Mouse (Mus musculus): ENCODE data around the gene Ccdc32.
"Not testable (repeated sequence)": the region's sequence is repeated elsewhere in the genome, so short reads cannot be mapped to it uniquely, and the experiment has no call there.

Gene Ccdc32

GRCm38 (mm10) chr2:119028941-119029551 is at the start of gene Ccdc32:
Gene Ccdc32, minus strand, starts transcription at chr2:119029393.
- peak; percentile 91 for DNase-seq (ENCODE audit: low spot score in 2 of 2)

DNA sequence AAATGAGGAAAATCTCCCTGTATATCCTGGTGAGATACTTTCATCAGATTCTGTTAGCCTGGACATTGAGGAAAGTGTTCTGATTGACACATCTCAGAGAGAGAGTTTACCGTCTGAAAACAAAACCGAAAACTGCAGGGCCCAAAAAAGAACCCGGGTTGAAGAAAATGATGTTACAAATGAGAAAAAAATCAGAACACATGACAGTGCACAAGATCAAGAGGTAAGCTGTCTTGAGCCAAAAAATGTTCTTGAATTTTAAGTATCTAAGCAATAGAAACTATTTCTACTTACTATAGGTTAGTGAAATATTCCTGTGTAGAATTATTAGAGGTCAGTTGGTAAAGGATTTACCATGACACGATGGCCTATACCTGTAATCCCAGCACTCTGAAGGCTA is 43.2 kb upstream of the Ccdc32 start:
- no peak for DNase-seq (ENCODE audit: low spot score in 2 of 2)

GRCm38 (mm10) chr2:119060139-119060538 is 30.9 kb upstream of the Ccdc32 start:
- no peak for DNase-seq (ENCODE audit: low spot score in 2 of 2)

DNA sequence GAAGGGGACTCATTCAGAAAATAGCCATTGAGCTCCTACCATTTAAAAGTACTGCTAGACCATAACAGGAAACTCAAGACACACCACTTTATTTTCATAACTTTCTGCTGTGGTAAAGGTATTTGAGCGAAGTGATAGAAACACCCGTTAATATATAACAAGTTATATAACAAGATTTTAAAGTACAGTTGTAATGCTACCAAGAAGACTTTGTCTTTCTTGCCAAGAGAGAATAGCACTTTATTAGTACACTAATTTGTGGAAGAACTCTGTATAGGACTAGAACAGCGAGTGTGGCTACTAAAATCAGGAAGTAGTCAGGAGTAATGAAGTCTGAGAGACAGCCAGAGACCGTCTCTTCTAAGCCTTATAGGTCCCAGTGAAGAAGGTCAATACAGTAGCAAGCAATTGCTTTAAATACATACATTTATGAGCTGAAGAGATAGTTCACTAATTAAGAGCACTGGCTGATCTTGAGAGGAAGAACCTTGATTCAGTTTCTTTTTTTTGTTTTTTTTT is 21.0 kb upstream of the Ccdc32 start:
- no peak for DNase-seq (ENCODE audit: low spot score in 2 of 2)

DNA sequence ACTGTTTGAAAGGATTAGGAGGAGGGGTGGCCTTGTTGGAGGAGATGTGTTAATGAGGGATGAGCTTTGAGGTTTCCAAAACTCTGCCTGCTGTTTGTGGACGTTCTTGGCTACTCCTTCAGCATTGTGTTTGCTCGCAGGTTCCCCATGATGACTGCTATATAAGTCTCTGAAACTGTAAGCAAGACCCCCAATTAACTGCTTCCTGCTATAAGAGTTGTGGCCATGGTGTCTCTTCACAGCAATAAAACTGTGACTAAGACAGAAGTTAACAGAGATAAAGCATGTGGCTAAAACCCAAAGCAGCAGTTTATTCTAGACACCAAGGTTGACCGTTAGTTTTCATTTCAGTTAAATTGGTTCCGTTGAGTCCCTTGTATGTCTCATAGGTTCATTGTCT is 18.7 kb upstream of the Ccdc32 start:
- no peak for DNase-seq (ENCODE audit: low spot score in 2 of 2)

- peak; percentile 90 to 97 for DNase-seq (ENCODE audit: low spot score in 2 of 2)
Observed at GRCm38 (mm10) chr2:119046649-119047611, 17.7 kb upstream of the Ccdc32 start, which contains the start of gene Knl1. Gene Knl1, plus strand, starts transcription at chr2:119047119.

DNA sequence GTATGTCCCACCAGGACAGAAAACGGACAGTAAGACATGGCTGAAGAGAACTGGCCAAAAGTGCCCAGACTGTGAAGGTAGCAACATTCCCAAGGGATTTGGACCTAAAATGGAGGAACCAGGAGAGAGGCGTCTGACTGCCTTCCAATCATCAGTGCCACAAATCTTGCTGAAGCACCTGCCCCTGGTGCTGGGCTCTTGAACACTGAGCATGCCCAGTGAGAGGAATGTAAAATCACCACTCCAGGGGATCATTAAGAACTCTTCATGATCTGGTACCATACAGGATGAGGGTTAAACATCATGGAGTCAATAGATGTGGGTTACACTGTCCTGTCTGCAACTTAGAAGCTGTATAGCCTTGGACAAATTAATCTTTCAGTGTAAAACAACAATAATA is 16.0 kb upstream of the Ccdc32 start:
- no peak for DNase-seq (ENCODE audit: low spot score in 2 of 2)

DNA sequence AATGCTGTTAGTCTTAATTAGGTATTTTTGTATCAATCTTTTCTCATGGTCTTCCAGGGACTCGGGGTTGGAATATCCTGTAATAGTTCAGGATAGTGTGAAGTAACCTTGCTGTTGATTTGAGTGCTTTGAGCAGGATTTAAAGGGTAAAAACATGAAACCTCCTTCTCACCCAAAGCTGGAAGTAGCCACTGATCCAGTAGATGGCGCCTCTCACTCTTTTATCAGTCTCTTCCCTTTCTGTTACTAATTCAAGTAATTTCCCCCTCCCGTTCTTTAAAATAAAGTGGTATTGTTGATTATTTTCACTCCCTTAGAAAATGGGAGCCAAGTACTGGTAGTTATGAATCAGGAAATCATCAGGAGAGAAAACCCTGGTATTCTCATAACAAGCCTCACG is 11.7 kb upstream of the Ccdc32 start:
- no peak for DNase-seq (ENCODE audit: low spot score in 2 of 2)

GRCm38 (mm10) chr2:119035397-119035745 is 6.2 kb upstream of the Ccdc32 start:
- DNase-seq (ENCODE audit: low spot score in 2 of 2), result no peak

DNA sequence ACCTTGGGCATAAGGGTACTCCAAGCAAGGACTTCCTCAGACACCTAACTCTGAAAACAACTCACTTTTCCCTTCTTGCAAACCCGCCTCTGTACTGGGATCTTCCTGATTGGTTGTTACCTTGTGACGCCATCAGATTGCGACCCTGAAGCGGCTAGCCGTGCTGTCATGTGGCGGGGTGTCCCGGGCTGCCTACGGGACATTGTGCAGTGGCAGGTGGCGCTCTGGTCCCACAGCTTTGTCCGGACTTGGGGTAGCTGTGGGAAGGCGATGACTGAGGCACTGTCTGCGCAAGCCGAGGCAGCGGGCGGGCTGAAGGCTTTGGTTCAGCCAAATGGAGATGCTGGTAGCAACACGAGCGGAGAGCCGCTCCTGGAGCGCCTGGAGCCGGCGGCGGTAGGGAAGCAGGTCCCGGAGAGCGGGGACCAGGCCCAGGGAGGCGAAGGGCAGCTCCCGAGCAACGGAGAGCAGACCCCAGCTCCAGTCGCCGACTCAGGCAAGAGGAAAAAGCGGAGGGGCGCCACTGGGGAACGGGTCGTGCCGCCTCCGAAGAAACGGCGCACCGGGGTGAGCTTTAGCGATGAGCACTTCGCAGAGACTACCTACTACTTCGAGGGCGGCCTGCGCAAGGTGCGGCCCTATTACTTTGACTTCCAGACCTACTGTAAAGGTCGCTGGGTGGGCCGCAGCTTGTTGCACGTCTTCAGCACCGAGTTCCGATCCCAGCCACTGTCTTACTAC is 5.6 kb upstream of the Ccdc32 start, which contains the start of gene Rpusd2:
Rpusd2 (plus strand) TSS at position 135 of the 741 bp plus-strand sequence.
- DNase-seq (ENCODE audit: low spot score in 2 of 2), result peak; percentile 81 to 92

- DNase-seq (ENCODE audit: low spot score in 2 of 2), result no peak
Observed at GRCm38 (mm10) chr2:119032191-119032590, 3.0 kb upstream of the Ccdc32 start.

GRCm38 (mm10) chr2:119026951-119027350 is 2.2 kb downstream of the Ccdc32 start:
- no peak for DNase-seq (ENCODE audit: low spot score in 2 of 2)

DNA sequence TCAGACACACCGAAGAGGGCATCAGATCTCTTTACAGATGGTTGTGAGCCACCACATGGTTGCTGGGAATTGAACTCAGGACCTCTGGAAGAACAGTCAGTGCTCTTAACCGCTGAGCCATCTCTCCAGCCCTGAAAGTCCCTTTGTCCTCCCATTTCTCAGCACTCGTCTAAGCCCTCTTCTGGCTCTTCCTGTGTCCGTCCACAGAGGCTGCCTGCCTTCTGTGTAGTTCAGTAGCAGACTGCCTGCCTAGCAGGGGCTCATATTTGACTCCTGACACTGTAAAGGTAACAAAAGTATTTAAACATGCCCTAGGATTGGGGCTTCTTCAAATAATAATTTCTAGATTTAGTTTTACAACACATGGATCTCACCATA is 4.0 kb downstream of the Ccdc32 start:
- no peak for DNase-seq (ENCODE audit: low spot score in 2 of 2)

- no peak for DNase-seq (ENCODE audit: low spot score in 2 of 2)
Observed at GRCm38 (mm10) chr2:119024536-119025238, 4.5 kb downstream of the Ccdc32 start.

DNA sequence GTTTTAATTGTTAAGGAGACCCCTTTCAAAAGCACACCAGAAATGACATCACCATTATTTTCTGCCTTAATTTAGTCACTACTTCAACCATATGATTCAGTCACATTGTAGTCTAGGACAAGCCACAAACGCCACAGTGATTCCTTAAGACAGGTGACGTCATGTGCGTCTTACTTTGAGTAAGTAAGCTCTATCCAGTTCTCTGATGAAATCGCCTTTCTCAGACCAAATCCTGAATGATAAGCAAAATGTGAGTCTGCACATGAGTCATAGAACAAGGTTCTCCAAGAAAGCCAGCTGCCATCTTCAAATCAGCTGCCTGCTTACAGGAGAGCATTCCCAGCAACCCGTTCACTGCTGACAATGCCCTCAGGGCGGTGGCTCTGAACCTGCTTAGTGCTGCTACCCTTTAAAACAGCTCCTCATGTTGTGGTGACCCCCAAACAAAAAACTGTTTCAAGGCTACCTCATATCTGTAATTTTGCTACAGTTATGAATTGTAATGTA is 6.0 kb downstream of the Ccdc32 start:
- DNase-seq (ENCODE audit: low spot score in 2 of 2), result no peak

- DNase-seq (ENCODE audit: low spot score in 2 of 2), result peak in 1 of 2 experiments; percentile 26
Observed at GRCm38 (mm10) chr2:119019538-119019937, 9.7 kb downstream of the Ccdc32 start.

GRCm38 (mm10) chr2:119019131-119019530 is 10.1 kb downstream of the Ccdc32 start:
- DNase-seq (ENCODE audit: low spot score in 2 of 2), result peak in 1 of 2 experiments; percentile 17

DNA sequence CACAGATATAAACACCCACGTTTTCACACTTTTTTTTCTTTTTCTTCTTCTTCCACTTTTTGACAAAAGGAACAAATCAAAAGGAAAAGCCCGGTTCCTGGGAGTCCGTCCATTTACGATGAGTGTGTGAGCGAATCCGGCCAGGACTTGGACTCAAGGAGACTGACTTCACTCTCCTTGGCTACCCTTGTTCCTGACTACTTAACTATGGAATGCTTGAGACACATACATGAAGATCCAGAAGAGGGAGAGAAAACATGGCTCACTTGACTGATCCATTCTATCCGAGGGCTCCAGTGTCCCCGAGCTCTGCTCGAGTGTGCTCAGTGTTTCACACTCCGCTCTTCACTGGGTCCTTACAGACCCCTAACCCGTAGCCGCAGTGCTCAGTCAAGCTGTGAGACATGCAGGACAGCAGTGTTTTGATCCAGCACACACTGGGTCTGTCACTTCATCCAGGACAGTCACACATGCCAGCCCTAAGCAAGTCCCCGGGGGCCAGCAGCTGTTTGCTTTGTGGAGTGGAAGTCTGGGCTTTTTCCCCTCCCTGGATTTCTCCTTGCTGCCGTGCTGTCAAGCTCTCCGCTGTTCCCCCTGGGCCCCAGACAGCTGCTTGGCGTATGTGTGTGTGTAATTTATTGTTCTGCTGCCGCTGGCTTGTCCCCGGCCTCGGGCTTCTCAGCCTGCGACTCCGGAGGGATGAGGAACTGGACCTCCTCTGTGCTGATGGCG is 10.6 kb downstream of the Ccdc32 start:
- peak in 1 of 2 experiments; percentile 22 for DNase-seq (ENCODE audit: low spot score in 2 of 2)

- no peak for DNase-seq (ENCODE audit: low spot score in 2 of 2)
Observed at GRCm38 (mm10) chr2:119017647-119018046, 11.5 kb downstream of the Ccdc32 start.

- DNase-seq (ENCODE audit: low spot score in 2 of 2), result not testable (repeated sequence)
Observed at GRCm38 (mm10) chr2:119016312-119016711, 12.9 kb downstream of the Ccdc32 start.

Measured in frontal cortex, postnatal 10 days (tissue).